ENCODE assay signal across 22 mouse cellular contexts in the genomic region with DNA sequence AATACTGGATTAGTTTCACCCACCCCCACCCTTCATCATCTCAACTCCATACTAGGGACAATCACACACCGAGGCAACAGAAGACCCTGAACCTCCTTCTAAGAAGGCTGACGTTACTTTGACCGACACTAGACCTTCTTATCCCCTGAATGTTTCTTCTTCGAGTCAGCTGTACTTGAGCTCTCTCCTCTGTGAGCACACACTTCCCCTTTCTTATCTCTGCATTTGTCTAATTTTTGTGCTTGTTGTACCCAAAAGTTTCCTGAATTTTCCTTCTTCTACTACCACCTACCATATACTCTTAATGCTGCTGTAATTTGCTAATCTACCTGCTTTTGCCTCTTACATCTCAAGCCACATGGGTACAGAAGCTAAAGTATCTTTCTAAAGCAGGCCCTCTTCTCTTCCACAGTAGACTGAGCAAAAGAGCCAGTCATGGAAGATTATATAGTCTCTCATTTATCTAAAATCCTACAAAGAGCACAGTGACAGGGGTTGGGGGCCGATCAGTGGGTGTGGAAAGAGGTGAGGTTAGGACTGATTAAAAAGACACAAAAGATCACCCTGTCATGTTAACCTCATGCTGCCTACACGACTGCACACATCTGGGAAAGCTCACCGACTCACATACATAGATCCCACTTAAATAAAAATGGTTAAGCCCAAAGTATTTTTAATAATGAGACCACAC.
"Had no signal": no experiment of that assay in that cellular context is flagged by ENCODE, and none has a peak within 500 bp of the region (broad histone marks: within the 10 kb centered on the region; RNA-seq: fewer than 3 reads in every experiment).

No protein-coding gene starts in this region.

- H3K9ac ChIP-seq: limb, embryonic 12.5 days; limb, embryonic 15.5 days; midbrain, embryonic 13.5 days; neural tube, embryonic 12.5 days; neural tube, embryonic 15.5 days; stomach, embryonic 15.5 days had no signal

- ATAC-seq: intestine, embryonic 16.5 days; midbrain, embryonic 13.5 days; midbrain, embryonic 16.5 days had no signal

- H3K4me2 ChIP-seq: limb, embryonic 12.5 days; limb, embryonic 15.5 days; midbrain, embryonic 13.5 days; neural tube, embryonic 12.5 days; neural tube, embryonic 15.5 days; stomach, embryonic 15.5 days had no signal

- H3K4me3 ChIP-seq: left cerebral cortex, adult 2 months; limb, embryonic 12.5 days; limb, embryonic 15.5 days; midbrain, embryonic 10.5 days; midbrain, embryonic 13.5 days; neural tube, embryonic 12.5 days; neural tube, embryonic 15.5 days; stomach, embryonic 15.5 days had no signal

- H3K4me1 ChIP-seq: limb, embryonic 12.5 days; limb, embryonic 15.5 days; midbrain, embryonic 10.5 days; midbrain, embryonic 13.5 days; neural tube, embryonic 12.5 days; neural tube, embryonic 15.5 days; stomach, embryonic 15.5 days had no signal

- H3K9me3 ChIP-seq: limb, embryonic 15.5 days; midbrain, embryonic 10.5 days; midbrain, embryonic 13.5 days; neural tube, embryonic 12.5 days; neural tube, embryonic 15.5 days; stomach, embryonic 15.5 days had no signal

- H3K27me3 ChIP-seq: limb, embryonic 12.5 days; limb, embryonic 15.5 days; midbrain, embryonic 13.5 days; neural tube, embryonic 12.5 days; neural tube, embryonic 15.5 days; stomach, embryonic 15.5 days had no signal

- H3K27ac ChIP-seq: kidney, postnatal 0 days; left cerebral cortex, adult 2 months; limb, embryonic 12.5 days; limb, embryonic 15.5 days; midbrain, embryonic 10.5 days; midbrain, embryonic 13.5 days; neural tube, embryonic 12.5 days; neural tube, embryonic 15.5 days; stomach, embryonic 15.5 days had no signal

- DNase-seq: kidney, adult 18-20 months; kidney, postnatal 25 days; layer of hippocampus, postnatal 36 days; left cerebral cortex, postnatal 4 days; lung, adult 2 months; lung, postnatal 14 days; lung, postnatal 4 days; retina, postnatal 1 day; right cerebral cortex, postnatal 25 days; spleen, adult 18-20 months; thymus, postnatal 36 days had no signal
